Mouse (Mus musculus): Measurements from ENCODE around the gene Rarb.

The Rarb gene

GRCm38 (mm10) chr14:16578100-16578499 is 240.9 kb downstream of the Rarb start:
- no peak for DNase-seq (ENCODE audit: low spot score in 2 of 2)

GRCm38 (mm10) chr14:16577049-16577448 is 241.9 kb downstream of the Rarb start:
- no peak for DNase-seq (ENCODE audit: low spot score in 2 of 2)

GRCm38 (mm10) chr14:16574925-16575721 is 243.8 kb downstream of the Rarb start:
- DNase-seq (ENCODE audit: low spot score in 2 of 2): no peak

GRCm38 (mm10) chr14:16573475-16574171 is 245.3 kb downstream of the Rarb start:
- no peak for DNase-seq (ENCODE audit: low spot score in 2 of 2)

- no peak for DNase-seq (ENCODE audit: low spot score in 2 of 2)
Observed at GRCm38 (mm10) chr14:16572755-16573340, 246.1 kb downstream of the Rarb start.

DNA sequence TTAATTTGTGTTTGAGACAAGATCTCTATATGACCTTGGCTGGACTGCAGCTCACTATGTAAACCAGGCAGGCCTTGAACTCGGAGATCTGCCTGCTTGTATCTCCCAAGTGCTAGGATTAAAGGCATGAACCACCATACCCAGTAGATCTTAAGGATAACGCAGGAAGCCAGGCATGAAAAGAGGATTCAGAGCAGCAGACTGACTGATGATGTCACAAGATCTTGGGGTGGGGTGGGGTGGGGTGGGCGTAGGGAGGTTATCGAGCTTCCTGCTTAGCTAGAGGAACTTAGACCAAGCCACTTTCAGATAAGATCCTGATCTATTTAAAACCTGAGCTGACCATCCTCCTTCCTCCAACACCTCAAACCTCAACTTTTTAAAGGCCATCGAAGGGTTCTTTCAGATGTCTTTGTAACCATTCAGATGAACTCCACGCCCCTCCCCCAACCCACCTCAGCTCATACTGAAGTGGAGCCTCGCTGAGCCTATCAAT is 249.4 kb downstream of the Rarb start:
- no peak for DNase-seq (ENCODE audit: low spot score in 2 of 2)

DNA sequence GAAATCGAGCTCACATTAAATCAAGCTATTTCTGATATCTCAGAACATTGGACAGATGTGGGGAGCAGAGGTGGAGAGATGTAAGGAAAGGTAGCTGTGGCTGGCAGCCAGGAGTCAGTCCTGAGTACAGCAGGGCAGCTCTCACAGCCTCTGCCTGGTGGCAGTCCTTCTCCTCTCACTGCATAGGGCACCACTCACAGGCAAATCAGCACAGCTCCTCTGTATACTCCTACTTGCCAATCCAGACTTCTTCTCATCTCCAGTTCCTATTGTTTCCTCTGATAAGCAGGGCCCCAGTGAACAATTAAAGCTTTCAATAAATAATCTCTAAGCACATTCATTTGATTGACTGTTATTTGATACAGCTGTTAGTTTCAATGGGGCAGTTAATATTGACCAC is 252.0 kb downstream of the Rarb start:
- DNase-seq (ENCODE audit: low spot score in 2 of 2): no peak

DNA sequence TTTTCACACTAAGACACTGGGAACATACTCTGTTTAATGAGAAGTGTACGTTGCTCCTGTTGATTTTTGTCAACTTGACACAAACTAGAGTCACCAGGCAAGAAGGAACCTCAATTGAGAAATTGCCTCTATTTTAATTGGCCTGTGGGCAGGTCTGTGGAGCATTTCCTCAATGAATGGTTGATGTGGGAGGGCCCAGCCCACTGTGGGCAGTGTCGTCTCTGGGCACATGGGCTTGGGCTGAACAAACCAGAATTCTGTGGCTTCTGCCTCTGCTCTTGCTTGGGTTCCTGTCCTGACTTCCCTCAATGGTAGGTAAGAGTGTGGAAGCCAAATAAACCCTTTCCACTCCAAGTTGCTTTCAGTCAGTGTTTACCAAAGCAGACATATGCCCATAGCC is 255.0 kb downstream of the Rarb start:
- DNase-seq (ENCODE audit: low spot score in 2 of 2): no peak

- no peak for DNase-seq (ENCODE audit: low spot score in 2 of 2)
Observed at GRCm38 (mm10) chr14:16561496-16562170, 257.3 kb downstream of the Rarb start.

DNA sequence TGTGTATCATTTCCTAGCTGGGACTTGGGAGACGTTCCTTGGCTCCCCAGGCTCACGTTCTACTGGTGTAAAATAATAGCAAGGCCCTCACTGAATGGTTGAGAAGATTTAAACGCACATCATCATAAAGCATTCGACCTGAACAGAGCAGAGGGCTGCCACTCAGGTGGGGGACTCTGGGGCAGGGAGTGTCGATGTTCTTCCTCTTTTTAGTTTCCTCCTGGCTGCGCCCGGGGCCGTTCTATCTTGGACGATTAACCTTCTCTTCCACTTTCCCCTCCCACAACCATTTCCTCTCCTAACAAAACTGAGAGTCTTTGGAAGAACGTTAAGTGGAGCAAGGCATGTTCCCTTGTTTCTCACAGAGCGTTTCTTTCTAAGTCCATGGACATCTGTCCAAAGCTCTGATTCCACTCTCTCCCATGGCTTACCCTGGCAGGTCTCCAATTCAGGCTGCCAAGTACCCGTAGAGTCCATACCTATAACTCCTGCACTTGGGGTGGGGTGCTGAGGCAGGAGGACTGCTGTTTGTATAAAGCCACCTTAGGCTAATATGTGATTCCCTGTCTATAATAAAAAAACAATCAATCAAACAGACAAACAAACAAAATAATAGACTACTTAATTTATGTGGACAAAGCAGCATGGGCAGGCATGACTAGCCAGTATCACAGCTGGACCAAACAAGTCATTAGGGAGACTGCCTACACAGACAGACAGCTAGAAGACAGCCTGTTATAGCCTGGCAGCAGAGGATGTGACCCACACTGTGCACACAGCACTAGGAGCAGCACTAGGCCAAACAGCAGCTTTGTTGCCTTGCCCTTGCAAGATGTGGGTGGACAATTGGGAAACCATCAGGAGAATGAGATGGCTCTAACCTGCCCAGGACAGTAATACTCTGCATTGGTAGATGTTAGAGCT is 259.4 kb downstream of the Rarb start:
- DNase-seq (ENCODE audit: low spot score in 2 of 2): no peak

- no peak for DNase-seq (ENCODE audit: low spot score in 2 of 2)
Observed at GRCm38 (mm10) chr14:16558033-16558432, 260.9 kb downstream of the Rarb start.

GRCm38 (mm10) chr14:16554643-16555459 is 264.1 kb downstream of the Rarb start:
- DNase-seq (ENCODE audit: low spot score in 2 of 2): no peak

DNA sequence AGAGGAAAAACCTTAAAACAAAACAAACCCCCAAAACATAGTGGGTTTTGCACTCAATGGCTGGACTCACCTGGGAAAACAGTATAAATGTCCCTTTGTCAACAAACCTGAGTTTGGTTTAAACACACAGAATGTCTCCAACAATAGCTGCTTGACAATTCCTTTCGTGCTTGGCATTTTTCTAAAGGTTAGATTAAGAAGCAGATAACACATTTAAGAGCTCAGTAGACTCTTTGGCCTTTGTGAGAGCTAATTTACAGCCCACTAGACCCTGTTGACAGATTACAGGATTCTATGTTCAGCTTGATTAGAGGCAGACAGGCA is 264.7 kb downstream of the Rarb start:
- DNase-seq (ENCODE audit: low spot score in 2 of 2): no peak

- no peak for DNase-seq (ENCODE audit: low spot score in 2 of 2)
Observed at GRCm38 (mm10) chr14:16552293-16552692, 266.7 kb downstream of the Rarb start.

DNA sequence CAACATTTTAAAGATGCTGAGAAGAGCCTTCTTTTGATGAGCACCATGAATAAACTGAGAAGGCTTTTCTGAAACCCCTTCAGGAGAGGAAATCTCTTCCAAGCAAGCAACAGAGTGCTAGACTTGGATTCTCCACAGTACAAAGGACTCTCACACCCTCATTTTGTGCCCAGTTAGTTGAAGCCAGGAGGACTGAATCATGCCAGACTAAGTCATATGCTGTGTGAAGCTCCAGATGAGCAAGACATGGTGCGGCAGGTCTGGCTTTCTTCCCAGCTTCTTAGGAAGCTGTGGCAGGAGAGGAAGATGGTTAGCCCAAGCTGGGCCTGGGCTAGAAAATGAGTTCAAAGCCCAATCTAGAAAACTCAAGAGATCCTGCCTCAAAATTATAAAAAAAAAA is 267.1 kb downstream of the Rarb start:
- no peak for DNase-seq (ENCODE audit: low spot score in 2 of 2)

GRCm38 (mm10) chr14:16548200-16548576 is 270.8 kb downstream of the Rarb start:
- DNase-seq (ENCODE audit: low spot score in 2 of 2): no peak

DNA sequence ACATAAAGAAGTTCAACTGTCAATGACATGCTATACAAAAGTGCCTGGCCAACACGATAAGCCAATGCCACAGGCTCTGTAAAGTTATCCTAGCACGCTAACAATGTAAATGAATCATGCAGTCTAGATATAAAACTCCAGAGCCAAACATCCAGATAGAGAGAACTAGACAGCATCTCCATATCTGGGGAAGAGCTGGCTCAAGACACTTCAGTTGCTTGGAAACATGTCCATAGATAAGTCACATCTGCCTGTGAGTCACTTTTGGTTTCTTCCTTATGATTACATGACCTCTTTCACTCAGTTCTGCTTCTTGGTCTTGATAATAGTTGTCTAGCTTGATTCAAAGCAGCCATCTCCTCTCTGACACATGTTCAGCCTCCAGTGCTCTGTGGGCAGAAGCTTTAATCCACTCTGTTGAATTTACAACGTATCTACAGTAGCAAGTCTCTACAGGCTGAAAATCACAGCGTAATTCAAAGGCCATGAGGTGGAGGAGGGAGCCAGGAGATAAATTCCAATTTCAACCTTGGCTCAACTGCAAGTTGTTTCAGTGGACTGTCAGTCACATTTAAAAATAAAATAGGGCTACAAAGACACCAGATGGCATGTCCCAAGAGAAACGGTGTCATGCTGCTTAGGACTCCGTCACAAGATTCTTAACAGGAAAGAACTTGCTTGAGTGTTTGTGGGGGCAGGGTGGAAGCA is 271.3 kb downstream of the Rarb start:
- no peak for DNase-seq (ENCODE audit: low spot score in 2 of 2)

DNA sequence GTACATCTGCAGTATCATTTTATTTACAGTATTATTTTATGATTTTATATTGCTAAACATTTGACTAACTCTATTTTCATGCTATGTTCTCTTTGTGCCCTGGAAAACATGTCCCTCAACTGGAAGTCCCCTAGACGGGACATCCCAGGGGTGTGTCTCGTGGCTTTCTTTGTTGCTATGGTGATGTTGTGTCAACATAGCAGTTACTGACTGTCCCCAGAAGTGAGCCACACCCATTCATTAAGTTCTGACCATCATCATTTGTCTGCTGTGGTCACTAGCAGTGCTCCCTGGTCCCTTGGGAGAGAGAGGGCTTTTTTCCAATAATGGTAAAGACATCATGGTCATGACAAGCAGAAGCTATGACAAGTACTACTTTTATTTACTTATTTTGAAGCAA is 274.0 kb downstream of the Rarb start:
- DNase-seq (ENCODE audit: low spot score in 2 of 2): no peak

- DNase-seq (ENCODE audit: low spot score in 2 of 2): no peak
Observed at GRCm38 (mm10) chr14:16541641-16542040, 277.3 kb downstream of the Rarb start.

- DNase-seq (ENCODE audit: low spot score in 2 of 2): no peak
Observed at GRCm38 (mm10) chr14:16537433-16537832, 281.5 kb downstream of the Rarb start.
